ENCODE assay signal across 8 mouse cellular contexts in the genomic region with DNA sequence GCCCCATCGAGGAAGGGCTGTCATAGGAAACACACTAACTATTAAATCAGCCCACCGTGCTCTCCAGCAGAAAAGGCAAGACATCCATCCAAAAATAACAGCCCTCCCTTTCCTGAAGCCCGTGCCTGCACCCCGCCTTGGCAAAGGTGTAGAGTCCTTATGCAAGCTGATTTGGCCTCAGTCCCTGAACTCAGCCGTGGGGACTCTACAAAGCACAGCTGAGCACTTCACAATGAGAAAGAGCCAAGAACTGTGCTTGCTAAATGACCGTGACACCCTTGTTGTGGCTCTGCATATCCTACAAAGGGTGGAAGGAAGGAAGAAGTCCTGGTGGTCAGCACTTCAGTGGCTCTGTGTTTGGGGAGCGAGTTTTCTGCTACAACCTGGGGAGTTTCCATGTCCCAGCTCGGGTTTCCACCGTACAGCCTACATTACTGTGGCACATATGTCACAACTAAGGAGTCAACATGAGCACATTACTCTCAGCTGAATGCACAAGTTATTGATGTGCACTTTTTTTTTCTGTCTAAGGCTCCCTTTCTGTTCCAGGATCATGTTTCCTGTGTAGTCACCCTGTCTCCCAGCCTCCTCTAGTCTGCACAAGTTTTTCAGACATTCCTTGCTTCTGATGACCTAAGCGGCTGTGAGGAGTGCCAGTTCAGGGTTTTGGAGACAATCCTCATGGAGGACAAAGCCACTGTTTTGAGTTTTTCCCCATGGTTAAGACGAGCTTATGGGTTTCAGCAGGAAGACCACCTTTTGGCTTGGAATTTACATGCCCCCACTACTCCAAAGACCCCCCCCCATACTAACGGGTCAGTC.
DNase-seq lines count a peak whose midpoint lies in the region; ATAC-seq and TF ChIP-seq lines count a peak whose summit lies in the region.

No protein-coding gene starts in this region.

- no peaks in the 10 kb centered on the region for H3K27me3 ChIP-seq in forebrain, postnatal 0 days (ENCODE audit: insufficient read depth, low read length)
- no peaks in the 10 kb centered on the region for H3K27me3 ChIP-seq in limb, embryonic 14.5 days (ENCODE audit: control insufficient read depth, insufficient read depth, low read length)

- H3K36me3 ChIP-seq in forebrain, postnatal 0 days (ENCODE audit: insufficient read depth) = no peaks in the 10 kb centered on the region; the same call in 1 of the 2 replicates
- peaks cover 20% of the 10 kb centered on the region; the same call in 1 of the 2 replicates for H3K36me3 ChIP-seq in limb, embryonic 14.5 days (ENCODE audit: control insufficient read depth, insufficient read depth, low read length)

- peaks cover 42% of the 10 kb centered on the region for H3K4me1 ChIP-seq in forebrain, postnatal 0 days (ENCODE audit: insufficient read depth)
- peaks cover 50% of the 10 kb centered on the region for H3K4me1 ChIP-seq in limb, embryonic 14.5 days (ENCODE audit: control insufficient read depth, insufficient read depth, low read length)

- no peak overlapping the region for H3K9ac ChIP-seq in forebrain, postnatal 0 days
- H3K9ac ChIP-seq in limb, embryonic 14.5 days (ENCODE audit: low read depth, low read length, severe bottlenecking) = no peak overlapping the region

- no peak for TF ChIP-seq POLR2A in limb, embryonic 14.5 days (IDR thresholded peaks at IDR 0.05; ENCODE audit: borderline replicate concordance, extremely low read depth, insufficient read depth, insufficient read length)

- 28% methylated on average over 12 of the region's 12 CpGs for WGBS in forebrain, postnatal 0 days
- WGBS in limb, embryonic 14.5 days = 25% methylated on average over 12 of the region's 12 CpGs

- H3K4me3 ChIP-seq in forebrain, postnatal 0 days (ENCODE audit: low read depth, low read length) = no peak overlapping the region
- H3K4me3 ChIP-seq in limb, embryonic 14.5 days (replicated peaks; ENCODE audit: low read length) = no peak overlapping the region

- H3K9me3 ChIP-seq in forebrain, postnatal 0 days (ENCODE audit: low read length) = no peaks in the 10 kb centered on the region
- no peaks in the 10 kb centered on the region for H3K9me3 ChIP-seq in limb, embryonic 14.5 days (ENCODE audit: control insufficient read depth, low read length)

- 0 out of 2 replicates have a peak overlapping the region, but pooled peaks have one; percentile 17 for H3K27ac ChIP-seq in forebrain, postnatal 0 days (ENCODE audit: low read depth, low read length)
- peak overlapping the region; percentile 69 for H3K27ac ChIP-seq in limb, embryonic 14.5 days (replicated peaks; ENCODE audit: low read depth, low read length)

- peak; percentile 35 for DNase-seq in layer of hippocampus, adult 11-12 months (ENCODE audit: low spot score)
- no peak for DNase-seq in layer of hippocampus, adult 9-10 months (ENCODE audit: low spot score)
- peak; percentile 89 to 92 for DNase-seq in cerebellum, adult 18-20 months
- no peak for DNase-seq in forebrain, postnatal 0 days
- DNase-seq in heart, postnatal 4 days = peak; percentile 80
- DNase-seq in limb, embryonic 14.5 days (ENCODE audit: low spot score) = peak; percentile 74
- peak; percentile 35 for DNase-seq in ovary, postnatal 14 days (ENCODE audit: low spot score)
- no peak for DNase-seq in natural killer cell, adult 2 months (ENCODE audit: low spot score in 2 of 2)

- TF ChIP-seq CTCF in forebrain, postnatal 0 days (IDR thresholded peaks at IDR 0.05; ENCODE audit: low read depth) = no peak

- no peak for ATAC-seq in forebrain, postnatal 0 days
- ATAC-seq in limb, embryonic 14.5 days (ENCODE audit: low FRiP score, low read depth) = peak; percentile 61

- H3K4me2 ChIP-seq in forebrain, postnatal 0 days (ENCODE audit: low read depth) = no peak overlapping the region
- H3K4me2 ChIP-seq in limb, embryonic 14.5 days (replicated peaks; ENCODE audit: low read depth, low read length, severe bottlenecking) = peak overlapping the region; percentile 22; the same call in 1 of the 2 replicates

Comparison
In these comparisons a context has a peak if more than half of its experiments do, and no peak if none do; other contexts are left out.
1. DNase-seq: peak in layer of hippocampus, adult 11-12 months (single experiment), cerebellum, adult 18-20 months (2 of 2), heart, postnatal 4 days (single experiment), limb, embryonic 14.5 days (single experiment) and ovary, postnatal 14 days (single experiment); none in layer of hippocampus, adult 9-10 months (single experiment), forebrain, postnatal 0 days (single experiment) and natural killer cell, adult 2 months (0 of 2).